Mouse (Mus musculus) midbrain, embryonic 11.5 days (tissue): ENCODE data around the gene Mfap2. TPM values are rescaled to one million over a fixed set of nuclear protein-coding genes. Genes with fewer than 3 reads are reported as not detected.
A peak's percentile ranks its signal among the peaks of the same experiment; 100 is the strongest.

Source experiments
- ATAC-seq: fragments of 200-750 bp; cut with Nextera tagmentation; 2 replicates; pipeline ENCODE4 v1.8.0; 2017; ENCODE audit warnings: moderate TSS enrichment, moderate library complexity; ENCODE audit not compliant: low FRiP score
- DNase-seq: peaks from one replicate; pipeline ENCODE4 v3.0.0; 2015; ENCODE audit warnings: low spot score; ENCODE audit errors: missing footprints
- H3K27ac ChIP-seq: fragments of 300-500 bp; sonication (generic); 2 replicates; pipeline ENCODE4 v1.5.1; 2014; ENCODE audit warnings: low read depth, low read length
- H3K27me3 ChIP-seq: fragments of 300-500 bp; sonication (generic); 2 replicates; pipeline ENCODE4 v1.6.1; 2014; ENCODE audit warnings: mild to moderate bottlenecking, low read length, moderate library complexity, mixed read lengths; ENCODE audit not compliant: control insufficient read depth, insufficient read depth
- H3K36me3 ChIP-seq: fragments of 300-500 bp; sonication (generic); 2 replicates; pipeline ENCODE4 v1.6.1; 2014; ENCODE audit warnings: mild to moderate bottlenecking, low read length, moderate library complexity, mixed read lengths; ENCODE audit not compliant: control insufficient read depth, insufficient read depth
- H3K4me1 ChIP-seq: fragments of 300-500 bp; sonication (generic); 2 replicates; pipeline ENCODE4 v1.6.1; 2014; ENCODE audit warnings: low read length; ENCODE audit not compliant: control insufficient read depth, insufficient read depth
- H3K4me2 ChIP-seq: fragments of 300-500 bp; sonication (generic); 2 replicates; pipeline ENCODE4 v1.6.1; 2014; ENCODE audit warnings: mild to moderate bottlenecking, moderate library complexity
- H3K4me3 ChIP-seq: fragments of 300-500 bp; sonication (generic); 2 replicates; pipeline ENCODE4 v1.5.1; 2014; ENCODE audit warnings: low read depth, low read length
- H3K9ac ChIP-seq: fragments of 300-500 bp; sonication (generic); 2 replicates; pipeline ENCODE4 v1.6.1; 2014; ENCODE audit warnings: low read length
- H3K9me3 ChIP-seq: fragments of 300-500 bp; sonication (generic); 2 replicates; pipeline ENCODE4 v1.6.1; 2016; ENCODE audit warnings: low read length; ENCODE audit not compliant: control insufficient read depth
- WGBS: fragments of 180-500 bp; shearing (Covaris S2); extraction: QIAGEN DNeasy Blood & Tissue Kit; methylation state at CpG from one replicate; pipeline ENCODE4 v1.1.7; 2014; 5-methylcytosine and 5-hydroxymethylcytosine counted together
- polyA plus RNA-seq: library from polyadenylated mRNA; unstranded; fragments of >200 nt; fragmentation: Nextera tagmentation; extraction: Ambion mirVana; gene quantifications from 2 replicates; pipeline ENCODE4 v1.2.1, GENCODE M21; 2014

Gene Mfap2
- polyA plus RNA-seq, 1 experiment from 2014 or later: 254 TPM

- no peaks in the 10 kb centered on the region for H3K27me3 ChIP-seq
- H3K27ac ChIP-seq: no peak overlapping the region
- no peaks in the 10 kb centered on the region for H3K9me3 ChIP-seq
- H3K36me3 ChIP-seq: no peaks in the 10 kb centered on the region
- peak; percentile 87 for DNase-seq
- peak overlapping the region; percentile 92 for H3K9ac ChIP-seq
- 25% methylated on average over 15 of the region's 15 CpGs for WGBS
- peak; percentile 18; the same call in 1 of the 2 replicates for ATAC-seq
- H3K4me2 ChIP-seq: peak overlapping the region; percentile 84
- peaks cover 5% of the 10 kb centered on the region for H3K4me1 ChIP-seq
- peak overlapping the region; percentile 87 for H3K4me3 ChIP-seq
Observed at GRCm38 (mm10) chr4:140986024-140986710, 24.1 kb upstream of the Mfap2 start.

- peak; percentile 93 for ATAC-seq
- peak within 1 kb of the TSS; percentile 84 for H3K4me2 ChIP-seq
- H3K36me3 ChIP-seq: no peaks in the 10 kb centered on the region
- no peak within 1 kb of the TSS for H3K27ac ChIP-seq
- peak; percentile 99 for DNase-seq
- H3K4me3 ChIP-seq: peak within 1 kb of the TSS; percentile 87
- no peaks in the 10 kb centered on the region for H3K9me3 ChIP-seq
- no peaks in the 10 kb centered on the region for H3K27me3 ChIP-seq
- peak within 1 kb of the TSS; percentile 92 for H3K9ac ChIP-seq
- peaks cover 5% of the 10 kb centered on the region for H3K4me1 ChIP-seq
- under 1% methylated on average over 48 of the region's 58 CpGs for WGBS
Observed at GRCm38 (mm10) chr4:140986711-140987395, 23.4 kb upstream of the Mfap2 start, which contains the start of gene Atp13a2. Gene Atp13a2, plus strand, starts transcription at chr4:140986873.

- no peak overlapping the region for H3K27ac ChIP-seq
Observed at GRCm38 (mm10) chr4:140987476-140987875, 22.7 kb upstream of the Mfap2 start.

GRCm38 (mm10) chr4:140988706-140989290 is 21.4 kb upstream of the Mfap2 start:
- Histone ChIP-seq H3K4me2 (no peak overlapping the region), H3K27ac (no peak overlapping the region), H3K36me3 (0 out of 2 replicates have a peak, but pooled peaks cover 2% of the 10 kb centered on the region), H3K4me3 (no peak overlapping the region), H3K9ac (no peak overlapping the region), H3K27me3 (no peaks in the 10 kb centered on the region), H3K9me3 (no peaks in the 10 kb centered on the region), H3K4me1 (peaks cover 5% of the 10 kb centered on the region)
- ATAC-seq (no peak), DNase-seq (no peak)
- 71% methylated on average over 7 of the region's 7 CpGs for WGBS

More at GRCm38 (mm10) chr4:140987476-140987875, 22.7 kb upstream of the Mfap2 start:
- Histone ChIP-seq H3K4me2 (peak overlapping the region; percentile 84), H3K4me3 (peak overlapping the region; percentile 87), H3K9ac (peak overlapping the region; percentile 92), H3K27me3 (no peaks in the 10 kb centered on the region), H3K9me3 (no peaks in the 10 kb centered on the region), H3K4me1 (peaks cover 5% of the 10 kb centered on the region), H3K36me3 (no peaks in the 10 kb centered on the region)
- DNase-seq (no peak), ATAC-seq (no peak)
- WGBS: 42% methylated on average over 7 of the region's 7 CpGs

GRCm38 (mm10) chr4:140989447-140989846 is 20.8 kb upstream of the Mfap2 start:
- DNase-seq (no peak), ATAC-seq (no peak)
- Histone ChIP-seq H3K9me3 (no peaks in the 10 kb centered on the region), H3K4me3 (no peak overlapping the region), H3K27ac (no peak overlapping the region), H3K27me3 (no peaks in the 10 kb centered on the region), H3K36me3 (0 out of 2 replicates have a peak, but pooled peaks cover 4% of the 10 kb centered on the region), H3K9ac (no peak overlapping the region), H3K4me1 (peaks cover 5% of the 10 kb centered on the region), H3K4me2 (no peak overlapping the region)
- 94% methylated on average over 14 of the region's 14 CpGs for WGBS

GRCm38 (mm10) chr4:140992215-140992614 is 18.0 kb upstream of the Mfap2 start:
- Histone ChIP-seq H3K9me3 (no peaks in the 10 kb centered on the region), H3K27me3 (no peaks in the 10 kb centered on the region), H3K27ac (no peak overlapping the region), H3K9ac (no peak overlapping the region), H3K4me1 (peaks cover 5% of the 10 kb centered on the region), H3K4me2 (no peak overlapping the region), H3K36me3 (peaks cover 19% of the 10 kb centered on the region; the same call in 1 of the 2 replicates), H3K4me3 (no peak overlapping the region)
- no peak for DNase-seq
- no peak for ATAC-seq
- 88% methylated on average over 20 of the region's 20 CpGs for WGBS

GRCm38 (mm10) chr4:140993846-140994245 is 16.4 kb upstream of the Mfap2 start:
- H3K9me3 ChIP-seq: no peaks in the 10 kb centered on the region
- 89% methylated on average over 8 of the region's 8 CpGs for WGBS
- H3K27ac ChIP-seq: no peak overlapping the region
- DNase-seq (no peak), ATAC-seq (no peak)
- H3K9ac ChIP-seq: no peak overlapping the region
- H3K27me3 ChIP-seq: no peaks in the 10 kb centered on the region
- H3K4me1 ChIP-seq: no peaks in the 10 kb centered on the region; the same call in 1 of the 2 replicates
- no peak overlapping the region for H3K4me3 ChIP-seq
- no peak overlapping the region for H3K4me2 ChIP-seq
- peaks cover 22% of the 10 kb centered on the region; the same call in 1 of the 2 replicates for H3K36me3 ChIP-seq

- DNase-seq (no peak), ATAC-seq (no peak)
- Histone ChIP-seq H3K9me3 (no peaks in the 10 kb centered on the region), H3K9ac (no peak overlapping the region), H3K27ac (no peak overlapping the region), H3K4me3 (no peak overlapping the region), H3K4me1 (no peaks in the 10 kb centered on the region), H3K4me2 (no peak overlapping the region), H3K36me3 (peaks cover 25% of the 10 kb centered on the region), H3K27me3 (no peaks in the 10 kb centered on the region)
- WGBS: 87% methylated on average over 8 of the region's 8 CpGs
Observed at GRCm38 (mm10) chr4:140995811-140996210, 14.4 kb upstream of the Mfap2 start.

GRCm38 (mm10) chr4:140996812-140997211 is 13.4 kb upstream of the Mfap2 start:
- Histone ChIP-seq H3K27me3 (no peaks in the 10 kb centered on the region), H3K4me2 (no peak overlapping the region), H3K4me3 (no peak overlapping the region), H3K9ac (no peak overlapping the region), H3K36me3 (peaks cover 30% of the 10 kb centered on the region), H3K27ac (no peak overlapping the region), H3K4me1 (no peaks in the 10 kb centered on the region), H3K9me3 (no peaks in the 10 kb centered on the region)
- WGBS: 94% methylated on average over 9 of the region's 9 CpGs
- DNase-seq (no peak), ATAC-seq (no peak)
